Mouse (Mus musculus) heart, embryonic 16.5 days (tissue): ENCODE results near the gene Zdhhc18. TPM values are rescaled to one million over a fixed set of nuclear protein-coding genes. Genes with fewer than 3 reads are reported as not detected.

Source experiments
- ATAC-seq: fragments of 200-750 bp; cut with Nextera tagmentation; replicated peaks from 2 replicates; pipeline ENCODE4 v1.8.0; 2017; ENCODE audit warnings: moderate number of reproducible peaks; ENCODE audit not compliant: insufficient read depth, low FRiP score; ENCODE audit errors: extremely low read depth
- H3K27ac ChIP-seq: fragments of 300-500 bp; sonication (generic); 2 replicates; pipeline ENCODE4 v1.5.1; 2014; ENCODE audit warnings: mild to moderate bottlenecking, low read length, control low read depth, moderate library complexity
- H3K27me3 ChIP-seq: fragments of 300-500 bp; sonication (generic); 2 replicates; pipeline ENCODE4 v1.6.1; 2014; ENCODE audit warnings: low read length, mixed read lengths; ENCODE audit not compliant: control insufficient read depth, insufficient read depth
- H3K36me3 ChIP-seq: fragments of 300-500 bp; sonication (generic); 2 replicates; pipeline ENCODE4 v1.6.1; 2014; ENCODE audit not compliant: control insufficient read depth, insufficient read depth
- H3K4me1 ChIP-seq: fragments of 300-500 bp; sonication (generic); 2 replicates; pipeline ENCODE4 v1.6.1; 2014; ENCODE audit warnings: low read length, mixed read lengths; ENCODE audit not compliant: control insufficient read depth, insufficient read depth
- H3K4me2 ChIP-seq: fragments of 300-500 bp; sonication (generic); 2 replicates; pipeline ENCODE4 v1.6.1; 2014; ENCODE audit warnings: low read depth, mild to moderate bottlenecking, control low read depth, low read length
- H3K4me3 ChIP-seq: fragments of 300-500 bp; sonication (generic); 2 replicates; pipeline ENCODE4 v1.5.1; 2014; ENCODE audit warnings: mild to moderate bottlenecking, control low read depth, low read length
- H3K9ac ChIP-seq: fragments of 300-500 bp; sonication (generic); 2 replicates; pipeline ENCODE4 v1.6.1; 2014; ENCODE audit warnings: low read length, control low read depth
- H3K9me3 ChIP-seq: fragments of 300-500 bp; sonication (generic); replicated peaks from 2 replicates; pipeline ENCODE4 v1.6.1; 2016; ENCODE audit warnings: low read length; ENCODE audit not compliant: control insufficient read depth
- WGBS: fragments of 180-500 bp; shearing (Covaris S2); extraction: QIAGEN DNeasy Blood & Tissue Kit; methylation state at CpG from one replicate; pipeline ENCODE4 v1.1.7; 2014; 5-methylcytosine and 5-hydroxymethylcytosine counted together
- polyA plus RNA-seq: library from polyadenylated mRNA; unstranded; fragments of >200 nt; fragmentation: Nextera tagmentation; extraction: Ambion mirVana; gene quantifications from 2 replicates; pipeline ENCODE4 v1.2.1, GENCODE M21; 2015

Gene Zdhhc18
- polyA plus RNA-seq, 1 experiment from 2014 or later, result 2.2 TPM

DNA sequence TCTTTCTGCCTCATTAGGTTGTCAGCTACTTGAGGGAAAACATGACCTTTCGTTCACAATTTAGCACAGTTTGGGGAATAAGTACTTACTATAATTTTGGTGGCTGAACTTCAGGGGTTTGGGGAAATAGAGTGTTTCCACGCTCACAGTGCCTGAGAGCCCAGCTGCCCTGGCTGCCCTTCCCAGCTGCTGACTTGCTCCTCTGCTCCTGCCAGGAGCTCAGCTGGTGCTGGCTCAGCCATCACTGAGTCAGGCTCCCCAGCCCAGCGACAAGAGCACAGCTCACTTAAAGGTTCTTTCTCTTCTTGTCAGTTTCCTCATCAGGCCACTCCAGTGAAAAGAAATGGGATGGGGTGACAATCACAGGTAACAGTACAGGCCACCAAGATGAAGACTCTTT is 18.6 kb upstream of the Zdhhc18 start:
- no peak for ATAC-seq

DNA sequence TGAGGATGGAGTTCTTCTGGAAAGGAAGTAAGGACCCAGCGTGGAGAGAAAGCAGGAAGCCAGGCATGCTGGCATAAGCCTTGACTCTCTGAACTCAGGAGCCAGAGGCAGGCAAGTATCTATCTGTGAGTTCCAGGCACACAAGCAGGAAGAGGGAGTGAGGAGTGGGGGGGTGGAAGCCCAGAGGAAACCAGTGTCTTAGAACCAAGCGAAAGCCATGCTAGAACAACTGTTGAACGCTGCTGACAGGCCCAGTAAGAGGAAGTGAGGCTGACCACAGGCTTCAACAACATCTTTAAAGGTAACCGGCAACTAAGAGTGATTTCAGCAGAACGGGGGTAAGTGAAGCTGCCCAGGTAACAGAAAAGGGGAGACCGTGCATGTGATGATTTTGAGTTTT is 16.2 kb upstream of the Zdhhc18 start:
- Histone ChIP-seq H3K9ac (no peak overlapping the region), H3K4me2 (no peak overlapping the region), H3K27ac (peak overlapping the region; percentile 41; the same call in 1 of the 2 replicates), H3K4me1 (peaks cover 17% of the 10 kb centered on the region), H3K9me3 (no peaks in the 10 kb centered on the region), H3K27me3 (no peaks in the 10 kb centered on the region), H3K4me3 (no peak overlapping the region), H3K36me3 (peaks cover 13% of the 10 kb centered on the region)
- WGBS, result 65% methylated on average over 6 of the region's 6 CpGs
- no peak for ATAC-seq

More for the DNA sequence above, 18.6 kb upstream of the Zdhhc18 start:
- H3K27me3 ChIP-seq, result no peaks in the 10 kb centered on the region
- H3K4me2 ChIP-seq, result no peak overlapping the region
- no peaks in the 10 kb centered on the region for H3K9me3 ChIP-seq
- H3K4me1 ChIP-seq, result peaks cover 25% of the 10 kb centered on the region
- 70% methylated on average over 3 of the region's 3 CpGs for WGBS
- peaks cover 7% of the 10 kb centered on the region for H3K36me3 ChIP-seq
- H3K4me3 ChIP-seq, result no peak overlapping the region
- H3K27ac ChIP-seq, result no peak overlapping the region
- no peak overlapping the region for H3K9ac ChIP-seq

DNA sequence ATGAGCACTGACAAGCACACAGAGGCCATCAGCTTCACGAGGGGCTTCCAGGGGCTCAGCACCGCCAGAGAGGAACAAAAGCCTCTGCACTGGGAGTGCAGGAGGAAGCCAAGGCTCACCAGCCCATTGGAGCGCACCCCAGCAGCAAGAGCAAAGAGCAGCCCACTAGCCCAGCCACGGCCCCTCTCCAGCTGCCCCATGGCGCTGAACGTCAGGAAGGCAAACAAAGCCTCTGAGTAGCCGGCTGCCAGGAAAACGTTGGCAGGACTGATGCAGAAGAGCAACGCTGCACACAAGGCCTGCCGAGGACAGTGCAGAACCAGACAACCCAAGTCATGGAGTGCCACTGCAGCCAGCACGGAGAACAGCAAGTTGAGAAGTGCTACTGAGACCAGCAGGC is 15.2 kb upstream of the Zdhhc18 start:
- no peak overlapping the region for H3K27ac ChIP-seq
- H3K9me3 ChIP-seq, result no peaks in the 10 kb centered on the region
- WGBS, result 65% methylated on average over 11 of the region's 11 CpGs
- H3K4me2 ChIP-seq, result no peak overlapping the region
- no peak overlapping the region for H3K4me3 ChIP-seq
- peaks cover 13% of the 10 kb centered on the region for H3K36me3 ChIP-seq
- H3K27me3 ChIP-seq, result no peaks in the 10 kb centered on the region
- no peak overlapping the region for H3K9ac ChIP-seq
- no peak for ATAC-seq
- peaks cover 19% of the 10 kb centered on the region for H3K4me1 ChIP-seq

DNA sequence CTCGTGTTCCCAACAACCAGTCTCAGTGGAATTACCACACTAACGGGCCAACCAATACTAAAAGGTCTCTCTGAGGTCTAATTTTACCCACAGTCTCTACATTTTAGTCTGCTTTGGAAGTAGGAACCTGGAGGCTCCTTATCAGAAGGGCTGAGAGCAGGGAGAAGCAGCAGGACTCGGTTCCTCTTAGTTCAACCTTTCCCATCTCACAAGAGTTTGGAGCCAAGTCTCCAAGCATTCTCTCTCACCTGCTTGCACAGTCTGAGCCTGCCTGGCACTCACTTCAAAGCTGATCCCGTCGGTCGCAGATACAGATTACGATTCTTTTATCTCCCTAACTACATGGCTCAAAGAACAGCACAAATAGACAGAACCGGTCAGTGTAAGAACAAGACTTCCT is 13.0 kb upstream of the Zdhhc18 start:
- no peaks in the 10 kb centered on the region for H3K27me3 ChIP-seq
- H3K36me3 ChIP-seq, result peaks cover 13% of the 10 kb centered on the region
- no peak for ATAC-seq
- H3K4me3 ChIP-seq, result no peak overlapping the region
- no peak overlapping the region for H3K4me2 ChIP-seq
- WGBS, result 59% methylated on average over 8 of the region's 8 CpGs
- H3K27ac ChIP-seq, result no peak overlapping the region
- no peaks in the 10 kb centered on the region for H3K9me3 ChIP-seq
- no peak overlapping the region for H3K9ac ChIP-seq
- peaks cover 29% of the 10 kb centered on the region for H3K4me1 ChIP-seq

DNA sequence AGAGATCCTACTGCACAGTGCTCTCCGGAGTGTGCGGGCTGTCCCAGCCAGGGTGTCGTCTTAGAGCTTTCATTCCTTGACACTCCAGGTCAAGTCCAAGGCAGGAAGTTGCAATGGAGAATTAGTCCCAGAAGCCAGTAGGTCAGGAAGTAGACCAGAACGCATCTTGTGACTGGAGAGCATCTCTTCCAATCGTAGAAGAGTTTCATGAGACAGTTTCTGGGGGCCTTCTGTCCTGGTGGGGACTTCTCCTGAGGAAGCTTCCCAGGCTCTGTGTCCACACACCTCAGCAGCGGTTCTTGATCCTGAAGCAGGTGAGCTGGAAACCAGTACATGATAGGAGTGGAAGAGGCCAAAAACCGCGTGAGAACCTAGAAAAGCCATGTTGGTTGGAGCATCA is 12.5 kb upstream of the Zdhhc18 start:
- H3K9ac ChIP-seq, result no peak overlapping the region
- WGBS, result 84% methylated on average over 8 of the region's 8 CpGs
- H3K9me3 ChIP-seq, result no peaks in the 10 kb centered on the region
- ATAC-seq, result no peak
- no peak overlapping the region for H3K4me2 ChIP-seq
- H3K27ac ChIP-seq, result no peak overlapping the region
- H3K4me3 ChIP-seq, result no peak overlapping the region
- peaks cover 13% of the 10 kb centered on the region for H3K36me3 ChIP-seq
- H3K4me1 ChIP-seq, result peaks cover 29% of the 10 kb centered on the region
- H3K27me3 ChIP-seq, result no peaks in the 10 kb centered on the region

DNA sequence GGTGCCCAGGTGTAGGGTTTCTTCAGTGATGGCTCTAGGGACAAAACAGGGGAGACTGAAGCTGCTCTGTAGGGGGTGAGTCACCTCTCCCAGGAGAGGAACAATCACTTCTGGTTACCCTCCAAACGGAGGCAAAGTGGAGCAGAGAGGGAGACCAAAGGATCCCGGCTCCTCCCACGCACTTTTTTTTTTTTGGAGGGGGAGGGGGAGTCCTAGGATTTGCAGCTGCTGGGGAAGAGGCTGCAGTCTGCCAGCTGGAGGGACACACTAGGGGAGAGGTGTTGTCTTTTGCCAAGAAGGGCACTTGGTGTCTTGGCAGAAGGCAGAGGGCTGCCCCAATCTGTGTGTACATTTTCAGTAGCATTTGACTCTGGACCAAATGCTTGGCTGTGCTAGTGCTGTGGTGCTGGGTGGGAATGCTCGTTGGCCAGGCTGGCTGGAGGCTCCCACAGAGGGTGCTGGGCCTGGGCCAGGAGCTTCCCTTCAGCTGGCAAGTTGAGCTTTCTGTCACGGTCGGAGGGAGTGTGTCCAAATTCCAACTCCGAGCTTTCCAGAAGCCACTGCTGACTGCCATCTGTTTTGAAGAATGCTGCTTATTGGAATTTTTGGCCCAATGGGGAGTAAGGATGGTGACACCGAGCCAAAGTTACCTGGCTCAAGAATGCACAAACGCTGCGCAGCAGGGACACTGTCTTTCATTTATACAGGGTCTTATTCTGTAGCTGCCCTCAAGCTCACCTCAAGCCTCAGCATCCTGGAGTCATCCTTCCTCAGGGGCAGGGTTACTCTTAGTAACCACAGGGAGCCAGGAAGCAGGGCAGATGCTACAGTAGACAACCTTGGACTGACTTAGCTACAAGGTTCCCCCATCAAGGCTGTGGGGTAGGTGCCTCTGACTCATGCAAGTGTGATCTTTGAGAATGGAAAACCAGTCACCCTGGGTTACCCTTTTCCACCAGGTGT is 10.5 kb upstream of the Zdhhc18 start:
- peak overlapping the region; percentile 18 for H3K4me3 ChIP-seq
- peaks cover 13% of the 10 kb centered on the region for H3K36me3 ChIP-seq
- H3K27ac ChIP-seq, result peak overlapping the region; percentile 90
- peak overlapping the region; percentile 55 for H3K4me2 ChIP-seq
- peaks cover 27% of the 10 kb centered on the region for H3K4me1 ChIP-seq
- no peaks in the 10 kb centered on the region for H3K9me3 ChIP-seq
- H3K9ac ChIP-seq, result peak overlapping the region; percentile 46
- 10% methylated on average over 10 of the region's 10 CpGs for WGBS
- ATAC-seq, result peak; percentile 75
- no peaks in the 10 kb centered on the region for H3K27me3 ChIP-seq

DNA sequence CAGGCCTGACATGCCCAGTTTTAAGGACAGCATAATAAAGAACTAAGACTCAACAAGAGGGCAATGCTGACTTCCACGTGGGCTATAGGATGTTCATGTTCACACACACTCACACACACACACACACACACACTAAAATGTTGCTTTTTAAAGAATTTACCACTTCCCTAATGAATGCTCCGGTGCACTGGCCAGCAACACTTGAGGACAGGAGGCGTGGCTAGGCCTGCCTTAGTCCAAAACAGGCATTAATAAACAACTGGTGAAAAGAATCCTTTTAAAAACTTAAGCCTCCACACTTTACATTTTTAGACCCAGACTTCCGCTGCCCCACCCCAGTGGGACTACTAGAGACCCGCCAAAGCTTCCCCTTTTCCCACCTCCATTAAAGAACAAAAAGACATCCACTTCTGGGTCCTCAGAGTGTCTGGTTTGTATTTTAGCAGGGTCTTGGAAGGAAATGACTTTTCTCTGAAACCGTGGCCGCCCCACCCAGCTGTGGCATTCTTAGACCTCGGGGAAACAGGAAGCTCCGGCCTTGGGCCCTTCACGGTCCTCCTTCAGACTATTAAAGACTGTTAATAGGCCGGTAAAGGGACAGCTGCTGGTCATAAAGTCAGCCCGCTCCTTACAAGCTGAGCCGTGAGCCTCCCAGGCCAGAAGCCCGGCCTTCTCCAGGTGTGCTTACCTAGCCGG is 9.7 kb upstream of the Zdhhc18 start:
- Histone ChIP-seq H3K4me1 (peaks cover 27% of the 10 kb centered on the region), H3K27ac (peak overlapping the region; percentile 90), H3K27me3 (no peaks in the 10 kb centered on the region), H3K9ac (peak overlapping the region; percentile 46), H3K4me2 (peak overlapping the region; percentile 55), H3K36me3 (peaks cover 9% of the 10 kb centered on the region; the same call in 1 of the 2 replicates), H3K4me3 (peak overlapping the region; percentile 18), H3K9me3 (no peaks in the 10 kb centered on the region)
- peak; percentile 26; the same call in 1 of the 2 replicates for ATAC-seq
- 15% methylated on average over 15 of the region's 15 CpGs for WGBS

DNA sequence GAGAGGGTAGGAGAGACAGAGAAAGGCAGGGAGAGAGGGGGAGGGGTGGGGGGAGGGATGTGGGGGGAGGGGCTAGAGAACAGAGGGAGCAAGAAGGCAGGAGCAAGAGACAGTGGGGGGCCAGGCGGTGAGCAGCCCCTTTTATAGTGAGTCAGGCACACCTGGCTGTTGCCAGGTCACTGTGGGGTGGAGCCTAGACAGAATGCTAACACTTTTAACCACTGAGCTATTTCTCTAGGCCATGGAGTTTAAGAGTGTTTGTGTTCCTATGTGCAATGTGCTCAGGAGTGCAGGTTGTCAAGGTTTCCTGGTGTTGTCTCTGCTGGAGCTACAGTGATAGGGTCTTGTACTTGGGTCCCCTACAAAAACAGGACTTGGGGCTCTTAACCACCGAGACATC is 8.8 kb upstream of the Zdhhc18 start:
- Histone ChIP-seq H3K4me1 (peaks cover 27% of the 10 kb centered on the region), H3K27ac (peak overlapping the region; percentile 90), H3K9me3 (no peaks in the 10 kb centered on the region), H3K9ac (no peak overlapping the region), H3K27me3 (no peaks in the 10 kb centered on the region), H3K36me3 (0 out of 2 replicates have a peak, but pooled peaks cover 6% of the 10 kb centered on the region), H3K4me2 (peak overlapping the region; percentile 55; the same call in 1 of the 2 replicates), H3K4me3 (no peak overlapping the region)
- whole genome bisulfite sequencing, result 50% methylated on average over 2 of the region's 2 CpGs
- ATAC-seq, result no peak
